Mouse (Mus musculus) midbrain, embryonic 10.5 days (tissue): ENCODE data around the gene Krtap21-1. TPM values are rescaled to one million over a fixed set of nuclear protein-coding genes. Genes with fewer than 3 reads are reported as not detected.

ENCODE experiments used
- DNase-seq: peaks from one replicate; pipeline ENCODE4 v3.0.0-alpha.2; 2017; ENCODE audit warnings: low spot score
- H3K27ac ChIP-seq: fragments of 300-500 bp; sonication (generic); replicated peaks from 2 replicates; pipeline ENCODE4 v1.5.1; 2016; ENCODE audit warnings: mild to moderate bottlenecking
- H3K27me3 ChIP-seq: fragments of 300-500 bp; sonication (generic); 2 replicates; pipeline ENCODE4 v1.6.1; 2016; ENCODE audit warnings: low read depth, mild to moderate bottlenecking; ENCODE audit not compliant: poor library complexity, severe bottlenecking
- H3K36me3 ChIP-seq: fragments of 300-500 bp; sonication (generic); 2 replicates; pipeline ENCODE4 v1.6.1; 2016; ENCODE audit warnings: mild to moderate bottlenecking, moderate library complexity
- H3K4me1 ChIP-seq: fragments of 300-500 bp; sonication (generic); 2 replicates; pipeline ENCODE4 v1.6.1; 2016
- H3K4me3 ChIP-seq: fragments of 300-500 bp; sonication (generic); 2 replicates; pipeline ENCODE4 v1.5.1; 2016; ENCODE audit warnings: mild to moderate bottlenecking, moderate library complexity
- H3K9me3 ChIP-seq: fragments of 300-500 bp; sonication (generic); replicated peaks from 2 replicates; pipeline ENCODE4 v1.6.1; 2016; ENCODE audit warnings: mild to moderate bottlenecking
- WGBS: fragments of 180-500 bp; shearing (Covaris S2); methylation state at CpG from one replicate; pipeline ENCODE4 v1.1.7; 2016; 5-methylcytosine and 5-hydroxymethylcytosine counted together
- polyA plus RNA-seq: library from polyadenylated mRNA; unstranded; fragments of >200 nt; fragmentation: Nextera tagmentation; extraction: Ambion mirVana; gene quantifications from 2 replicates; pipeline ENCODE4 v1.2.1, GENCODE M21; 2016

Krtap21-1 gene
- not detected in 2 replicates for polyA plus RNA-seq

GRCm38 (mm10) chr16:89403768-89404167 lies at the start of gene Krtap21-1:
Krtap21-1 (minus strand) TSS chr16:89403868.
- no peak for DNase-seq
- no peaks in the 10 kb centered on the region for H3K36me3 ChIP-seq
- H3K4me3 ChIP-seq: no peak within 1 kb of the TSS
- H3K27ac ChIP-seq: no peak within 1 kb of the TSS
- no peaks in the 10 kb centered on the region for H3K4me1 ChIP-seq
- peaks cover 16% of the 10 kb centered on the region; the same call in 1 of the 2 replicates for H3K27me3 ChIP-seq
- no peaks in the 10 kb centered on the region for H3K9me3 ChIP-seq
- 82% methylated on average over 2 of the region's 2 CpGs for WGBS

- Histone ChIP-seq H3K36me3 (no peaks in the 10 kb centered on the region), H3K4me1 (no peaks in the 10 kb centered on the region), H3K27me3 (no peaks in the 10 kb centered on the region), H3K9me3 (0 out of 2 replicates have a peak, but pooled peaks cover 5% of the 10 kb centered on the region), H3K4me3 (no peak overlapping the region), H3K27ac (no peak overlapping the region)
- 91% methylated on average over 2 of the region's 2 CpGs for WGBS
- DNase-seq: no peak
Observed at GRCm38 (mm10) chr16:89429586-89429985, 25.9 kb upstream of the Krtap21-1 start.

GRCm38 (mm10) chr16:89425310-89425709 lies 21.6 kb upstream of the Krtap21-1 start:
- Histone ChIP-seq H3K27ac (no peak overlapping the region), H3K9me3 (0 out of 2 replicates have a peak, but pooled peaks cover 5% of the 10 kb centered on the region), H3K36me3 (no peaks in the 10 kb centered on the region), H3K27me3 (no peaks in the 10 kb centered on the region), H3K4me1 (no peaks in the 10 kb centered on the region), H3K4me3 (no peak overlapping the region)
- 93% methylated on average over 5 of the region's 5 CpGs for WGBS
- no peak for DNase-seq

DNA sequence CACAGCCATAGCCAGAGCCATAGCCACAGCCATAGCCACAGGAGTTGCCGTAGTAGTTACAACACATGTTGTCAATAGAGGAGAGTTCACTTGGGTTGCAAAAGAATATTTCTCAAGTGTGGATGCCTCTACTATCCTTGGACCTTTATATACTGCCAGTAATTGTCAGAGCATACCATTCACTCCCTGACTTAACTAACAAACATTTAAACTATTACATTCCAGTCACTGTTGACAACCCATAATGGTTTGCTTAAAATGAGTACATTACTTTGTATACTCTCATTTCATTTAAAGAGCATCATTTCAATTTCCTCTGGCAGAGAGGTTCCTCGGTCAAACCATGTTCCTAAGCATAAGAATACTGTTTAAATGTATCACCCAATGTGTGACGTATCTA lies 16.3 kb upstream of the Krtap21-1 start, which contains the start of gene Krtap6-2:
Gene Krtap6-2, minus strand, starts transcription at position 101 of the 400 bp plus-strand sequence.
- no peaks in the 10 kb centered on the region for H3K36me3 ChIP-seq
- H3K4me3 ChIP-seq: no peak within 1 kb of the TSS
- no peaks in the 10 kb centered on the region for H3K9me3 ChIP-seq
- no peak for DNase-seq
- 92% methylated on average over 3 of the region's 3 CpGs for WGBS
- no peaks in the 10 kb centered on the region for H3K4me1 ChIP-seq
- peaks cover 9% of the 10 kb centered on the region; the same call in 1 of the 2 replicates for H3K27me3 ChIP-seq
- no peak within 1 kb of the TSS for H3K27ac ChIP-seq

- H3K36me3 ChIP-seq: no peaks in the 10 kb centered on the region
- H3K4me3 ChIP-seq: no peak overlapping the region
- no peak overlapping the region for H3K27ac ChIP-seq
- peaks cover 19% of the 10 kb centered on the region; the same call in 1 of the 2 replicates for H3K27me3 ChIP-seq
- H3K9me3 ChIP-seq: 0 out of 2 replicates have a peak, but pooled peaks cover 2% of the 10 kb centered on the region
- 92% methylated on average over 3 of the region's 3 CpGs for WGBS
- no peak for DNase-seq
- no peaks in the 10 kb centered on the region for H3K4me1 ChIP-seq
Observed at GRCm38 (mm10) chr16:89416311-89416710, 12.6 kb upstream of the Krtap21-1 start.

- H3K9me3 ChIP-seq: 0 out of 2 replicates have a peak, but pooled peaks cover 2% of the 10 kb centered on the region
- H3K4me3 ChIP-seq: no peak overlapping the region
- WGBS: 51% methylated on average over 5 of the region's 5 CpGs
- peaks cover 10% of the 10 kb centered on the region for H3K4me1 ChIP-seq
- no peak overlapping the region for H3K27ac ChIP-seq
- no peaks in the 10 kb centered on the region for H3K36me3 ChIP-seq
- DNase-seq: no peak
- H3K27me3 ChIP-seq: peaks cover 34% of the 10 kb centered on the region; the same call in 1 of the 2 replicates
Observed at GRCm38 (mm10) chr16:89410345-89411068, 6.8 kb upstream of the Krtap21-1 start.

GRCm38 (mm10) chr16:89372734-89373461 lies 30.8 kb downstream of the Krtap21-1 start:
- no peak for DNase-seq
- no peak overlapping the region for H3K27ac ChIP-seq
- H3K36me3 ChIP-seq: no peaks in the 10 kb centered on the region
- H3K4me1 ChIP-seq: no peaks in the 10 kb centered on the region
- no peak overlapping the region for H3K4me3 ChIP-seq
- WGBS: 91% methylated on average over 2 of the region's 2 CpGs
- no peaks in the 10 kb centered on the region for H3K27me3 ChIP-seq
- H3K9me3 ChIP-seq: no peaks in the 10 kb centered on the region

Other genes starting within 250 kb of the Krtap21-1 start
- gene Gm9789, start 245.9 kb downstream of the Krtap21-1 start, polyA plus RNA-seq: not detected in 2 replicates
- not detected in 2 replicates for gene Gm7735, start 234.4 kb downstream of the Krtap21-1 start, polyA plus RNA-seq
- not detected in 2 replicates for gene 1110057P08Rik, start 229.1 kb downstream of the Krtap21-1 start, polyA plus RNA-seq
- not detected in 2 replicates for gene Krtap20-2, start 198.0 kb downstream of the Krtap21-1 start, polyA plus RNA-seq
- not detected in 2 replicates for gene Krtap6-2, start 16.2 kb upstream of the Krtap21-1 start, polyA plus RNA-seq
- 0.25 TPM in 1 of 2 replicates, not detected in the other for gene Krtap8-1, start 84.1 kb upstream of the Krtap21-1 start, polyA plus RNA-seq
- gene Krtap7-1, start 104.5 kb upstream of the Krtap21-1 start, polyA plus RNA-seq: not detected in 2 replicates
- gene Krtap11-1, start 167.3 kb upstream of the Krtap21-1 start, polyA plus RNA-seq: not detected in 2 replicates